Mouse (Mus musculus): ENCODE measurements around the gene 4930579F01Rik.
"Not testable (repeated sequence)": the region's sequence is repeated elsewhere in the genome, so short reads cannot be mapped to it uniquely, and the experiment has no call there.

The 4930579F01Rik gene

DNA sequence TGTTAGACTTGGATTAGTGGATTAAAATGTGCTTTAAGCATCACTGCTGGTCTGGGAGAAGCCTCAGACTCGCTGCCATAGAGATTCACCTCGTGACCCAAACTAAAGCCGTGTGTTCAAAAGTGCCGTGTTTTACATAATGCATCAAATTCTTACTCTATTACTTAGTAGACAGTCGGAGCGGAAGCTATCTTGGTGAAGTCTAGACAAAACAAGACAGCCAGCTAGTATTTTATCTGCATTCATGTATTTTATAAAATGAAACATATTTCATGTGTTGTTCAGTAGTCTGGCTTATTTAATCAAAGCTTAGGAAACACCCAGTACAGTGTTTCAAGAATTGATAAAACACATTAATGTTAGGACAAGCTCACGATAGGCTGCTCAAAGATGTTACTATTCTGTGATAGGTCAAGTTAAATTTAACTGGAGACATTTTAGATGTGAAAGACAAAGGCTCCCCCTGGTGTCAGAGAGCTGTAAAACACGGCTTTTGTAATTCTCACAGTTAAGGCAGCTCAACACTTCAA, 48.9 kb downstream of the 4930579F01Rik start, which contains the start of gene Mttp:
Gene Mttp (minus strand): TSS at position 327 of the 530 bp plus-strand sequence.
- peak; percentile 58 for DNase-seq (ENCODE audit: low spot score)

DNA sequence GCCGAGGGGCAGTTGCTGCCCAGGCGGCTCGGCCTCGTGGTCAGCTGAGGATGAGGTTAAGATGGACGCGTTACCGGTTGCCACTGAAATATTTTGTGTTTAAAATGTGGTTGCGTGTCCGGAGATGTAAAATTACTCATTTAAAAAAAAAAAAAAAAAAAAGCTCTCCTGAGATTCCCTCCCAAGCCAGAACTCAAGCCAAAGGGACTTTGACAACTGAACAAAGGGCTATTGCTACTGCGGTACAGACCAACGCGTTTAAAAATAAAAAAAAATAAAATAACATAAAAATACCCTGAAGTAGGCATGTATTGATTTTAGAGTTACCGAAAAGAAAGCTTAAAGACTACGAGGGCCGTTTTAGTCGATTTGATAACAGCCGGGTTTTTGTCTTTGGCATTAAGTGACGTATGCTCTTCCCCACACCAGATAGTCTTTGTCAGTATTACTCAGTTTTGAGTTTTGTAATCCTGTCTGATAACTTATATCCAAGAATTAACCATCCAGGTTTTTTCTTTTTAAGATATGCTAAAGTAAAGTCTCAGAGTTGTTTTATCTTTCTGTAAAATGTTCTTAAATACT, 49.5 kb downstream of the 4930579F01Rik start:
- no peak for DNase-seq (ENCODE audit: low spot score)

DNA sequence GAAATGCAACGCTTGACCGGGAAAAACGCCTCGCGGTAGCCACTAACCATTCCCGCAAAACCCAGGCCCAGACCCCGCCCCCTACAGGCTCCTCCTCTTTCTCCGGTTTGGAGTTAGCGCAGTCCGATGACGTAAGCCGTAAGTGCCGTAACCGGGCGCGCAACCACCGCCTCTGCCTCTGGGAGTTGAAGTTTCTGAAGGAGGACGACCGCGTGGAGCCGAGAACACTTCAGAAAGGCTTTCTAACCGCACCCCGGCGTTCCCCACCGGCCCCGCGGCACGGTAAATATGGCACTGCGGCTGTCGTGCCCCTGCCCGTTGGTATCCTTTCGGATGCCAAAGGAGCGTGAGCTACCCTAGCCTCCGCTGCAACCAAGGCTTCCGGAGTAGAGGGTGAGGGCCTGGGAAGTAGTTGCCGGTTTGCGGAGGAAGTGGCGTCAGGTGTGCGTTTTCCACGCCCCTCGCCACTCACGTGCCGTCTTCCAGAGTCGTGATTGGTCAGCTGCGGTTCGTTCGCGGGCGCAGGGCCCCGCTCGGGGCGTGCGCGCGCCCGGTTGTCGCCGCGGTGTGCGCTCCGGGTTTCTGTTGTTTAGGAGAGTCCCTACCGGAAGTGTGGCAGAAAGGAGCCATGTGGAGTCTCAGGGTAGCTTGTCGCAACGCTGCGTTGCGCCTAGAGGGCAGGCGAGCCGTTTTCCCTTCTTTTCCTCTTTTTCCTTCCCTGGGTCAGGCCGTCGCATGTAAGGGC, 50.1 kb downstream of the 4930579F01Rik start, which contains the start of gene Trmt10a:
Gene Trmt10a (plus strand): TSS at position 134 of the 745 bp plus-strand sequence.
- peak; percentile 98 for DNase-seq (ENCODE audit: low spot score)

DNA sequence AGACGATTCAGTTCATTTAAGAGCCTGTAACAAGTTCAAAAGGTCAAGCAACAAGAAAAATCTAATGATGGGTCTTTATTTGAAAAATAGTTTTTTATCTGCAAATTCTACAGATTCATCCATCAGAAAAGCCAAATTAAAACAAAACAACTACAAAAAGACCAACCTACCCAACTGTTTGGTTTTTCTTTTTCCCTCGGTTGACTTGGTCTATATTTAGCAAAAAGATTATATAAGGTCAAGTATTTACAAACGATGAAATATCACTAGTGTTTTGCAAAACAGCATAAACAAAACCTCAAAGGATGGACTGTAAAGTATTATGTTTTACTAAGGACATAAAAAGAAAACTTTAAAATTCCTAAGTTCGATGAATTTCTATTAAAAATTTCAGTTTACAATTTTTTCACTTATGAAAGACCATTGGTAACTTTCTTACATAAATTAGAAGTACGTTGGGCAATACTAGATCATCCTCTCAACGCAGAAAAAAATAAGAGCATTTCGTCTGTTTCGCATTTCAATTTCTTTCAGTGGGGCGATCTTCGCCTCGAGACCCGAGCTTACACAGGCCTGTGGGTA, 50.8 kb downstream of the 4930579F01Rik start:
- DNase-seq (ENCODE audit: low spot score): no peak

DNA sequence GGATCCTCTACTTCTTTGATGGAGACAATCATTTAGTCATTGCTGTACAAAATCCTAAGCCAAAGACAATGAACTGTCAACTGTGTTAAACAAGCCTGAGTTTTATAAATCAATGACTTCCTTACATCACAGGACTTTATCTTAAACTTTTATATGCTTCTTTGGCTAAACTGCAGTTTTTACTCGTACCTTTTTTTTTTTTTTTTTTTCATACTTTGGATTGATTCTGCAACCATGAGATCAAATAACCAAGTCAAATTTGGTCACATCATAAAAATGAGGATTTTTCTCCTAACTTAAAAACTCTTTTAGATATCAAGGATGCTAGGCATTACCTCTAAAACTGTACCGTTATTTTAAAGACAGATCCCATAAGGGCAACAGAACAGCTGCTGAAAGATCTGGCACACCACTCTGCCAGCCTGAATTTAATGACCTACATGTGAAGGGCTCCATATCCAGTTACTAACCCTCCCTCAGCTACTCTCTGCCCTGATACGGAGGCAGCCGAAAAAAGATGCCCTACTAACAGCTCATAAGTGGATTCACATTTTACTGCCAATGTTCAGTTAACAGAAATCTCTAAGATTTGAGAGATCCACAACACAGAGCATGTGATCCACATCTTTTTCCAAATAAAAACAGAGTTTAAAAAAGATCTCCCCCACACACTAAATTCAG, 51.4 kb downstream of the 4930579F01Rik start:
- no peak for DNase-seq (ENCODE audit: low spot score)

DNA sequence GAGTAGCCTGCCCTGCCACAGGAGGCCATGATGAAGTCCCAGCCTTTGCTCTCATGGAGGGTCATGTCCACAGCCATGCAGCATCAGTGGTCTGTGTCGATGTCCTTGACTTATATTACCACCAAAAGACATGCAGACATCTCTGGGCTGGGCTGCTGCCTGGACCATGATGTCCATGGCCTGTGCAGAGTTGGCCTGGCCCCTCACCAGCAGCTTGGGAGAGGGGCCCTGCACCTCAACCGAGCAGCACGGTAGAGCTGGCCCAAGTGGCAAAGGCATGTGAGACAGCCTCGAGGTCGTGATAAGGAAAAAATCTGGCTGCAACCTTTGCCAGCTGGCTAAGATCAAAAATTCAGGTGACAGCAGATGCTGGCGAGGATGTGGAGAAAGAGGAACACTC, 54.0 kb downstream of the 4930579F01Rik start:
- no peak for DNase-seq (ENCODE audit: low spot score)

DNA sequence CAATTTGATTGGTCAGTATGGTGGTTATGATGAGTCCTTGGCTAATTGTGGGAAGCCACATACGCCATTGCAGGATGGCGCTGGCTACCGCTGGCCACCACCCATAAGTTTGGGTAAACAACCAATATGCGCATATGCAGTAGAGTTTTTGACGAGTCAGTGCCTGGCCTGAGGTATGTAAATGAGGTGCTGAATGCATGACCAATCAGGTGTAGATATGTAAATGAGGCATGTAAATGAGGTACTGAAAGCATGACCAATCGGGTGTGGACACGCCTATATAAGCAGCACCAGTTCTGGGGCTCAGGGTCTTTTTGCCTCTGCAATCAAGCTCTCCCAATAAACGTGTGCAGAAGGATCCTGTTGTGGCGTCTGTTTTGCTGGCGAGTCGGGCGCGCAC, 55.5 kb downstream of the 4930579F01Rik start:
- DNase-seq (ENCODE audit: low spot score): not testable (repeated sequence)

DNA sequence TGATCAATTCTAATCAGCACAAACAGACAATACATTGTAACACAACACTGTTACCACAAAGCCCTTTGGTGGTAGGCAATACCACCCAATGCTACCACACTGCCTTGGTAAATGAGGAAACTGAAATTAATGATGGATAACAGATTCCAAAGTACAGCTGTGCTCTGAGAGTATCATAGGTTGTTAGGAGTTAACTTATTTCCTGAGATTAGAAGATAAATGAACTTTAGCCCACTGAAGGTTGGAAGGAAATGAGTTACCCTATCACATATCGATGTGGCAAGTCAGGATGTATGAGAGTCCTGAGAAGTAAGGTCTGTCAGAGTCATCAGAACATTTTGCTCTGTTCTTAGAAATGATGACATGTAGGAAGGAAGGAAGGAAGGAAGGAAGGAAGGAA, 59.1 kb downstream of the 4930579F01Rik start:
- no peak for DNase-seq (ENCODE audit: low spot score)

DNA sequence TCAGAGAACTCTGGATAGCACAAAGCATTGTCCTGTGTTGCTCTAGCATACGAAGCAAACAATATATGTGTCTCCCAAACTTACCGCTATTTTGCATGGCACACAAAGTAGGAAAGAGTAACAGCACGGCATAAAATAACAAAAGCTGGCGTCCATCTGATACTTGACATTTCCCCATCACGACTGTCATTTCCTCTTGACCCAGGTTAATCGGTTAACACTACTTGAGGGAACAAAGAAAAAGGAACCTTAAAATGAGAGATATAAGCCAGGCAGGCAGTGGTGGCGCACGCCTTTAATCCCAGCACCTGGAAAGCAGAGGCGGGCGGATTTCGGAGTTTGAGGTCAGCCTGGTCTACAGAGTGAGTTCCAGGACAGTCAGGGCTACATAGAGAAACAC, 59.7 kb downstream of the 4930579F01Rik start:
- no peak for DNase-seq (ENCODE audit: low spot score)

DNA sequence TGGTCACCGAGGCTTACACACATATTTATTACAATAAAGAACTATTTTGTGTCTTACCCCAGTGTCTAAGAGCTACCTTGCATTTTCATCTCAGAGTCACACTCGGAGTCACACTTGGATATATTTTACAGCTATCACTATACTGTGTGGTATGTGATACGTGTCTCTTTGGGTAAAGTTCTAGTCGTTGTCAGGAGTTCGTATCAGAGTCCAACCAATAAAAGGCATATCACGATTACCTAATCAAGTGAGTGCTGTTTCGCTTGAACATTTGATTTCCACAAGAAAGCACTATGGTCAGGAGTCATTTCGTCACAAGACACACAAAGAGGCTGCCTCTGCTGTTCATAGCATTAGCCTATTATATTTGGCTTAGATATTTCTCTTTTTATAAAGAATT, 60.2 kb downstream of the 4930579F01Rik start:
- DNase-seq (ENCODE audit: low spot score): no peak

DNA sequence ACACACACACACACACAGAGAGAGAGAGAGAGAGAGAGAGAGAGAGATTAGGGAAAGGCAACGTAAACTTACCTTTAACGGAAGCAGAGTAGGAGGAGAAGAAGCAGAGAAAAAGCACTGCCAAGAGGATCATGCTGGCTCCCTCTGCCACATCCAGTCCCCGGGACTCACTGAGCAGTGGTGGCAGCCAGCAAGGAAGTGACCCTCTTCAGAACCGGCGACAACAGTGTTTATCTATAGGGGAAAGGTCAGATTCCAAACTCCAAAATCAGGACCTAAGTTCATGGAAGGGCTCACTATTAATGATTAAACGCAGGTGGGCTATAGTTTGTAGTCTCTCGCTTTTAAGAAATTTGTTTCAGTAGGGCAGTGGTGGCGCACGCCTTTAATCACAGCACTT, 62.5 kb downstream of the 4930579F01Rik start:
- DNase-seq (ENCODE audit: low spot score): no peak

DNA sequence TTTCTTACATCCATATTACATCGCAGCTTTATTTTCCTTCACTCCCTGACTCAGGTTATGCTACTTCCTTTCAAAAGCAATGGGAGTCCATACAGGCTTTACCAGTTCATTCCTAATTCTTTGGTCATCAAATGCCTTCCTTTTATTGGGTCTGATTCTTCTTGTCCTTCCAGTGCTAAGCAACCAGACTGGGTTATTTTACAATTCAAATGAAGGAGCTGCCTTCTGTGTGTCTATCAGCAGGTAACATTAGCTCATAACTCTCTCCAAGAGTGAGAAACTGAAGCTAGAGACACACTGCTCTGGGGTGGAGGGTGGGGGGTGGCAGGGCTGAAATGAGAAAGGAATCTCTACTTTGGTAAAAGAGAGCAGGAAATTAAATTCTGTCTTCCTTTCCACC, 62.9 kb downstream of the 4930579F01Rik start:
- DNase-seq (ENCODE audit: low spot score): no peak

DNA sequence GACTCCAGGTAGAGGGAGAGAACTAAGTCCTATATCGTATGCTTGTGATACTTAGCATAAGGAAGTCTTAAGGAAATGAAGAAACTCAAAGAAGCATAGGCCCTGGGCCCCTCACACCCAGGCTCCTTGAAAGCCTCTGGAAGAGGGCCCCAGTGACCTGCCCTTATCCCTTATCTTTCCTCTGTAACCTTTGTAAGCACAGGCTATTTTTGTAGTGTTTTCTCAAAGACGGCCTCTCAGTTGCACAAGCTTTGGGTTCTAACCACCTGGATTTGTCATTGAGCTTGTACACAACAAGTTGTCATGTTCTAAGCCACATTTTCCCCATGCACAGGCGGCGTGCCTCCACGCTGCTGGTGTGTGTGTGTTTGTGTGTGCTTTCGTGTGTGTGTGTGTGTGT, 64.5 kb downstream of the 4930579F01Rik start:
- DNase-seq (ENCODE audit: low spot score): no peak

DNA sequence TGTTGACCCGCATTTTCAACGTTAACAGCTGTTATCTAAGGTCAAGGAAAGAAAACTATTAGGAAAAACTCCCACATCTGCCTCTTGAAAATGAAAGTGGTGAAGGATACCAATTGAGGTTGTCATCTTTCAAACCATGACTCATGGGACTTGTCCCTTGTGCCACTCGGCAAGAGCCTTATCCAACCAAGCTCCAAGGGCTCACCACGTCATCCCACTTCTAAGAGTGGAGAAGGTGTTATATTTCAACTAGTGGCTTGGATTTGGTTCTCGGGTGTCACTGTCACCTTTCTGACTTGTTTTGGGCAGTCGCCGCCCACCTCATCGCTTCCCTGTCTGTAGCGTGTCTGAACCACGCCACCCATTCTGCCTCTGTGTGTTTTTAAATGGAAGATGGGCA, 69.8 kb downstream of the 4930579F01Rik start:
- DNase-seq (ENCODE audit: low spot score): no peak

DNA sequence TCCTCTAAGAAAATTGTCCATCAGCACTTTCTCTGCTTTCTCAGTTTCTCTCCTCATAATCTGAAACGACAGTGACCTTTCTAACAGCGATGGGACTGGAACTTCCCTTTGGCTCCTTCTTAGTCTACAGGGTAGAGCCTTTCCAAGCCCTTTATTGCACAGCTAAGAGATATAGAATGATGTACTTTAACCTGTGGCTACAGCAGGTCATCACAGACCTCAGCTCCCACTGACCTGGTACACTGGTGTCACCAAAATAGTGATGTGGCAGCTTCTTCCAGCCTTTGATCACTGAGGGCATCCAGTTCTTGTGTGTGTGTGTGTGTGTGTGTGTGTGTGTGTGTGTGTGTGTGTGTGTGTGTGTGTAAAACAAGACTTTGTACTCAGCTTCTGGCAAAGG, 72.2 kb downstream of the 4930579F01Rik start:
- no peak for DNase-seq (ENCODE audit: low spot score)

DNA sequence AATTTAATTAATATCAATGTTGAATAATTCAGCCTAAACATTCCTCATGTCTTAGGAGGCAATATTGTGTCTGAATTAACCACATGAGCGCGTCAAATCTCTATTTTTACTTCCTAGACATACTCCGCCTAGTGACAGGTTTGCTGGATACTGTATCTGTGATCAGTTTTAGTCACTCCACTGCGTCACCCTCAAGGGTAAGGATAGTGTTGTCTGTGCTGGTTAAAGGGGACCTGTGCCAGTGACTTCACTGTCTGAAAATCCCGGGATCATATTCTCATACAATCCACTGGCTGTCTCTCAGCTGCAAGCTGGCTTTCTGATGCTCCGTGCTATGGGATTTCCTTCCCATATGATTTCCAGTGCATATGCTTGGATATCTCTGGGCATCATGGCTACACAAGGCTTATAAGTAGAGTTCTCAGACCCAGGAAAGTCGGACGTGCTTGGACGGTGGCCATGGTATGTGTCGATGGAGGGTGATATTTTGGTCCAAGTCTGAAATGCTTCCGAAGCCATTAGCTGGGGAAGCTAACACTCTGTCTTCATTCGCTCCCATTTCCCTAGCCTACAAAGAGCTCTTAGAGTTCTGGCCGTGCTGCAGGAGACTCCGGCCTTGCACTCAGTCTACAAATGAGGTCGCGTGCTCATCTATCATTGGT, 74.0 kb downstream of the 4930579F01Rik start:
- no peak for DNase-seq (ENCODE audit: low spot score)

DNA sequence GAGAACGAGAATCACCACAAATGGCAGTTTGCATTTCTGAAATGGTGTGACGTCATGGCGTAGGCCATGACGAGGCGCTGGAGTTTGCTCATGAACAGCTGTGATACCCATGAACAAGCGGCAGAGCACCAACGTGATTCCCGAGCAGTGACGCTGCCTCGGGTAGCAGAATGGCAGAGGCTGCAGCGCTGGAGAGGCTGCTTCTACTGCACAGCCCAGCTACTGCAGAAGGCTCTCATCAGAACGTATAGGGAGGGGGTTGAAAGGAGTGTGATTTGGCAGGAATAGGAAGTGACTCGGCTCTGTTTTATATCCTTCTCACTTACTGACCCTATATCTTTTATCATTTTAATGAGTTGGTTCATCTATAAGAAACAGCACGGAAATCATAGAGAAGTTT, 74.8 kb downstream of the 4930579F01Rik start:
- no peak for DNase-seq (ENCODE audit: low spot score)

DNA sequence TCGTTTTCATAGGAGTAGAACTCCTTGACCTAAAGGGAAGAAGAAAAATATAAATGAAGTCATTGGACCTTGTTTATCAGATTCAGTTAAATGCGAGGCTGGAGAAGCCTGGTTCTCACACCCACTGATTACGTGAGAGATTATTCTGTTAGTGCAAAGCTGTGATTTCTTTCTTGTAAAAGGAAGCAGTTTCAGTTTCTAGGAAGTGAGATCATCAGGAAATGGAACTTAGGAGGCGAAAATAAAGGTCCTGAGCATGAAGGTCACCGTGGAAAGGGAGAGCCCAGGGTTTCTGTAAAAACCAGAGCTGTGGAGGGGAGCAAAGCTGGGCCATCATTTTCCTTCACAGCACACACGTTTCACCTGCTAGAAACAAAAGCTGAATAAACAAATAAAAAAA, 75.2 kb downstream of the 4930579F01Rik start:
- no peak for DNase-seq (ENCODE audit: low spot score)

DNA sequence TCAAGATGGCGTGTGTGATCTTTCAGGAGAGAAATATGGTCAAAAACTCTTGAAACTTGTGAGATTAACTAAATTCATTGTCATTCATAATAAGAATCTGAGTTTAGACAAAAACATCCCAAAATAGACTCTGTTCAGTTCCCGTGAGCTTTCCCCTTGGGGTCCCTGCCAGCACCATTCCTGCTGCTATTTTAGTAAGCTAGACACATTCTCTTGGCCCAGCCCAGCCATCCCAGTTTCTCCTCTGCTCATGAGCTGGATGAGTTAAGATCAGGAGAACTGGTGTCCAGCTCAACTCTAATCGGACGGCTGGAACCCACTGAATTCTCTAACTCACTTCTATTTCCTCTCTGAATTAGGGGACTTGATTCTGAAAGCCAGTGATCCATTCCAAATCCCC, 76.8 kb downstream of the 4930579F01Rik start:
- no peak for DNase-seq (ENCODE audit: low spot score)

DNA sequence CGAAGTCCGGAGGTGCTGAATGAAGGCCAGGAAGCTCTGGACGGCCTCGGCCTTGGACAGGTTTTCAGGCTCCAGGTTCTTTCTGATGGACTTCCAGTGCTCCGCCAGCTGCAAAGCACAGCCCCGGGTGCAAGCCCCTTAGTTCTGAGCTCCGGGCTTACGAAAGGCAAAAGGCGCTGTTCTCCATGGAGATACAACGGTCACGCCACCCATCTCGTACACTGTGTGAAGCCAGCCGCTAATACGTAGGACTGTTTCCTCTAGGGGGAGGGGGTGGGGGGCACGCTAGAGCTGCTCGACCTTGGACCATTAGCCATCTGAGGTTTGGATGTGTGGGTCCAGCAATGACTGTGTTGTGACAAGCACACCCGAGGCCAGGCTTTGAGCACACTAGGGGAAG, 79.5 kb downstream of the 4930579F01Rik start:
- no peak for DNase-seq (ENCODE audit: low spot score)

All from urinary bladder, postnatal 25 days (tissue).